ENCODE assay signal across 8 mouse cellular contexts in the genomic region with DNA sequence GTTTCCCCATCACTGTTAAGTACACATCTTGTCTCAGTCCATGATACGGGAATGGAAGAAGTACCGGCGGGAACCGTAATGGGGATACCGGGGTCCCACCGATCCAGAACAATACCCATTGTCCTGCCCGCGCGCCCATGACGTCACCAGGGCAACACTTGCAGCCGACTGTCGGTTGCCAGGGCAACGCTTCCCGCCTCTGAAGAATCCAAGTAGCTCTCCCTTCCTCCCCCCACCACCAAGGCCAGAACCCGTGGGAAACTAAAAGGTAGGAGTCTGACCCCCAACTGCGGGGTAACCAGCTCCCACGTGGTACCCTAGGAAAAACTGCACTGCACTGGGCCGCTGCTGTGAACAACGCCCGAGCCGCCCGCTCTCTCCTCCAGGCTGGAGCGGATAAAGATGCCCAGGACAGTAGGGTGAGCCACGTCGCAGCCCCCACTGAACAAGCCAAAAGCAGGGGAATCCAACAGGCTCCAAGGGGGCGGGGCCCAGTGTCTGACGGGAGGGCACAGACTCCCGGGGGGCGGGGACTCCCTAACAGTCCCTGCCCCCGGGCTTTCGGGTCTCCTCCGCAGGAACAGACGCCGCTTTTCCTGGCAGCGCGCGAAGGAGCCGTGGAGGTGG. TPM values are rescaled to one million over a fixed set of nuclear protein-coding genes. Genes with fewer than 3 reads are reported as not detected.
DNase-seq lines count a peak whose midpoint lies in the region.

No protein-coding gene starts in this region.

- H3K4me3 ChIP-seq in embryonic facial prominence, embryonic 10.5 days, result peak overlapping the region; percentile 86
- H3K4me3 ChIP-seq in limb, embryonic 10.5 days, result peak overlapping the region; percentile 95
- H3K4me3 ChIP-seq in midbrain, embryonic 10.5 days, result peak overlapping the region; percentile 96

- no peaks in the 10 kb centered on the region for H3K36me3 ChIP-seq in embryonic facial prominence, embryonic 10.5 days (replicated peaks)
- H3K36me3 ChIP-seq in limb, embryonic 10.5 days, result no peaks in the 10 kb centered on the region
- H3K36me3 ChIP-seq in midbrain, embryonic 10.5 days, result no peaks in the 10 kb centered on the region

- H3K27me3 ChIP-seq in embryonic facial prominence, embryonic 10.5 days (replicated peaks; ENCODE audit: low read depth, poor library complexity, severe bottlenecking), result no peaks in the 10 kb centered on the region; the same call in 1 of the 2 replicates
- no peaks in the 10 kb centered on the region for H3K27me3 ChIP-seq in limb, embryonic 10.5 days (ENCODE audit: low read depth, poor library complexity, severe bottlenecking)
- no peaks in the 10 kb centered on the region for H3K27me3 ChIP-seq in midbrain, embryonic 10.5 days (ENCODE audit: low read depth, poor library complexity, severe bottlenecking)

- under 1% methylated on average over 38 of the region's 38 CpGs for WGBS in embryonic facial prominence, embryonic 10.5 days
- under 1% methylated on average over 38 of the region's 38 CpGs for WGBS in limb, embryonic 10.5 days
- under 1% methylated on average over 38 of the region's 38 CpGs for WGBS in midbrain, embryonic 10.5 days

- H3K27ac ChIP-seq in embryonic facial prominence, embryonic 10.5 days (replicated peaks), result peak overlapping the region; percentile 97
- H3K27ac ChIP-seq in limb, embryonic 10.5 days, result peak overlapping the region; percentile 100
- H3K27ac ChIP-seq in midbrain, embryonic 10.5 days (replicated peaks), result peak overlapping the region; percentile 98

- peaks cover 74% of the 10 kb centered on the region for H3K4me1 ChIP-seq in embryonic facial prominence, embryonic 10.5 days
- H3K4me1 ChIP-seq in limb, embryonic 10.5 days, result peaks cover 75% of the 10 kb centered on the region
- peaks cover 79% of the 10 kb centered on the region for H3K4me1 ChIP-seq in midbrain, embryonic 10.5 days

- H3K9me3 ChIP-seq in embryonic facial prominence, embryonic 10.5 days, result no peaks in the 10 kb centered on the region
- H3K9me3 ChIP-seq in limb, embryonic 10.5 days (replicated peaks), result no peaks in the 10 kb centered on the region
- H3K9me3 ChIP-seq in midbrain, embryonic 10.5 days (replicated peaks), result no peaks in the 10 kb centered on the region

- peak; percentile 56 for DNase-seq in urinary bladder, adult 2 months (ENCODE audit: low spot score)
- no peak for DNase-seq in urinary bladder, adult 18-20 months (ENCODE audit: low spot score in 2 of 2)
- DNase-seq in embryonic facial prominence, embryonic 10.5 days (ENCODE audit: low spot score), result peak; percentile 94
- peak; percentile 87 to 93 for DNase-seq in heart, adult 18-20 months
- DNase-seq in kidney, adult 11 months, result peak; percentile 81
- peak; percentile 93 for DNase-seq in limb, embryonic 10.5 days (ENCODE audit: low spot score)
- DNase-seq in midbrain, embryonic 10.5 days (ENCODE audit: low spot score), result peak; percentile 96
- DNase-seq in right cerebral cortex, postnatal 4 days, result peak; percentile 89

RNA-seq across cellular contexts. Expression of a gene that starts 2.7 kb away (rescaled TPM):
- polyA plus RNA-seq in urinary bladder, adult 2 months (2012; rRNA removed), result 9.5 and 12.6 TPM in 2 replicates
- polyA plus RNA-seq in embryonic facial prominence, embryonic 10.5 days (2016; fragmentation: Nextera tagmentation; extraction: Ambion mirVana), result 9.4 and 10.1 TPM in 2 replicates
- total RNA-seq in heart, adult 18-20 months (2021), result 1 to 10 TPM; 4.1 to 5.9 TPM
- 4.8 and 10.5 TPM in 2 replicates for polyA plus RNA-seq in limb, embryonic 10.5 days (2016; fragmentation: Nextera tagmentation; extraction: Ambion mirVana)
- polyA plus RNA-seq in midbrain, embryonic 10.5 days (2016; fragmentation: Nextera tagmentation; extraction: Ambion mirVana), result 5.3 and 6.6 TPM in 2 replicates

RNA-seq across cellular contexts. Expression of a gene that starts 4.2 kb away (rescaled TPM):
- 55.2 and 58.1 TPM in 2 replicates for polyA plus RNA-seq in urinary bladder, adult 2 months (2012; rRNA removed)
- 18.2 and 19.5 TPM in 2 replicates for polyA plus RNA-seq in embryonic facial prominence, embryonic 10.5 days (2016; fragmentation: Nextera tagmentation; extraction: Ambion mirVana)
- total RNA-seq in heart, adult 18-20 months (2021), result 10 to 100 TPM; 13.6 to 17.4 TPM
- polyA plus RNA-seq in limb, embryonic 10.5 days (2016; fragmentation: Nextera tagmentation; extraction: Ambion mirVana), result 19.9 and 22.5 TPM in 2 replicates
- polyA plus RNA-seq in midbrain, embryonic 10.5 days (2016; fragmentation: Nextera tagmentation; extraction: Ambion mirVana), result 17.5 and 17.7 TPM in 2 replicates

RNA-seq across cellular contexts. Expression of a gene that starts 10.8 kb away (rescaled TPM):
- polyA plus RNA-seq in urinary bladder, adult 2 months (2012; rRNA removed), result 5.1 and 6.1 TPM in 2 replicates
- 2.6 and 3.6 TPM in 2 replicates for polyA plus RNA-seq in embryonic facial prominence, embryonic 10.5 days (2016; fragmentation: Nextera tagmentation; extraction: Ambion mirVana)
- under 1 TPM in 1 of 2 experiments, not detected in 1; 0.23 TPM for total RNA-seq in heart, adult 18-20 months (2021)
- 2.6 and 3.6 TPM in 2 replicates for polyA plus RNA-seq in limb, embryonic 10.5 days (2016; fragmentation: Nextera tagmentation; extraction: Ambion mirVana)
- polyA plus RNA-seq in midbrain, embryonic 10.5 days (2016; fragmentation: Nextera tagmentation; extraction: Ambion mirVana), result 3.1 and 3.2 TPM in 2 replicates

RNA-seq across cellular contexts. Expression of a gene that starts 16.6 kb away (rescaled TPM):
- 82.7 and 91.4 TPM in 2 replicates for polyA plus RNA-seq in urinary bladder, adult 2 months (2012; rRNA removed)
- polyA plus RNA-seq in embryonic facial prominence, embryonic 10.5 days (2016; fragmentation: Nextera tagmentation; extraction: Ambion mirVana), result 165 and 172 TPM in 2 replicates
- total RNA-seq in heart, adult 18-20 months (2021), result 10 to 100 TPM; 40.9 to 43.3 TPM
- polyA plus RNA-seq in limb, embryonic 10.5 days (2016; fragmentation: Nextera tagmentation; extraction: Ambion mirVana), result 149 and 162 TPM in 2 replicates
- polyA plus RNA-seq in midbrain, embryonic 10.5 days (2016; fragmentation: Nextera tagmentation; extraction: Ambion mirVana), result 202 and 233 TPM in 2 replicates

RNA-seq across cellular contexts. Expression of a gene that starts 17.2 kb away (rescaled TPM):
- polyA plus RNA-seq in urinary bladder, adult 2 months (2012; rRNA removed), result 104 and 109 TPM in 2 replicates
- polyA plus RNA-seq in embryonic facial prominence, embryonic 10.5 days (2016; fragmentation: Nextera tagmentation; extraction: Ambion mirVana), result 51.3 and 56.1 TPM in 2 replicates
- total RNA-seq in heart, adult 18-20 months (2021), result 10 to 100 TPM; 67.9 to 72.4 TPM
- 51.0 and 55.6 TPM in 2 replicates for polyA plus RNA-seq in limb, embryonic 10.5 days (2016; fragmentation: Nextera tagmentation; extraction: Ambion mirVana)
- 66.0 and 70.1 TPM in 2 replicates for polyA plus RNA-seq in midbrain, embryonic 10.5 days (2016; fragmentation: Nextera tagmentation; extraction: Ambion mirVana)

Comparison
In these comparisons a context has a peak if more than half of its experiments do, and no peak if none do; other contexts are left out.
1. DNase-seq: peak in urinary bladder, adult 2 months (single experiment), embryonic facial prominence, embryonic 10.5 days (single experiment), heart, adult 18-20 months (2 of 2), kidney, adult 11 months (single experiment), limb, embryonic 10.5 days (single experiment), midbrain, embryonic 10.5 days (single experiment) and right cerebral cortex, postnatal 4 days (single experiment); none in urinary bladder, adult 18-20 months (0 of 2).
2. Peak in every context shown above with its lines, with median percentiles within 50 percentile points of each other: H3K27ac ChIP-seq and H3K4me3 ChIP-seq.